12 mouse cellular contexts compared by ENCODE assay signal in genomic region chr13:43567141-43567891, GRCm38 (mm10). TPM values are rescaled to one million over a fixed set of nuclear protein-coding genes. Genes with fewer than 3 reads are reported as not detected.
DNase-seq lines count a peak whose midpoint lies in the region; ATAC-seq lines count a peak whose summit lies in the region.
"Had no signal": no experiment of that assay in that cellular context is flagged by ENCODE, and none has a peak within 500 bp of the region (broad histone marks: within the 10 kb centered on the region; RNA-seq: fewer than 3 reads in every experiment).

No protein-coding gene starts in this region.

- H3K9ac ChIP-seq in embryonic facial prominence, embryonic 11.5 days (replicated peaks; ENCODE audit: low read length), result no peak overlapping the region
- H3K9ac ChIP-seq: hindbrain, embryonic 13.5 days; neural tube, embryonic 12.5 days had no signal

- WGBS in embryonic facial prominence, embryonic 11.5 days, result 65% methylated on average over 24 of the region's 25 CpGs
- WGBS in embryonic facial prominence, embryonic 10.5 days, result 72% methylated on average over 25 of the region's 25 CpGs

- H3K4me2 ChIP-seq in embryonic facial prominence, embryonic 11.5 days (ENCODE audit: low read depth, low read length), result no peak overlapping the region
- H3K4me2 ChIP-seq: hindbrain, embryonic 13.5 days; neural tube, embryonic 12.5 days had no signal

- no peaks in the 10 kb centered on the region for H3K9me3 ChIP-seq in embryonic facial prominence, embryonic 11.5 days (replicated peaks; ENCODE audit: control insufficient read depth, low read length)
- peaks cover 6% of the 10 kb centered on the region; the same call in 1 of the 2 replicates for H3K9me3 ChIP-seq in embryonic facial prominence, embryonic 10.5 days
- H3K9me3 ChIP-seq: hindbrain, embryonic 13.5 days had no signal

- no peaks in the 10 kb centered on the region for H3K27me3 ChIP-seq in embryonic facial prominence, embryonic 11.5 days (ENCODE audit: control insufficient read depth, insufficient read depth, low read length)
- H3K27me3 ChIP-seq in embryonic facial prominence, embryonic 10.5 days (replicated peaks; ENCODE audit: low read depth, poor library complexity, severe bottlenecking), result peaks cover 7% of the 10 kb centered on the region
- H3K27me3 ChIP-seq: hindbrain, embryonic 13.5 days; neural tube, embryonic 12.5 days had no signal

- H3K4me3 ChIP-seq in embryonic facial prominence, embryonic 11.5 days (ENCODE audit: low read depth, low read length), result no peak overlapping the region
- no peak overlapping the region for H3K4me3 ChIP-seq in embryonic facial prominence, embryonic 10.5 days
- H3K4me3 ChIP-seq: hindbrain, embryonic 13.5 days; neural tube, embryonic 12.5 days had no signal

- no peak for ATAC-seq in embryonic facial prominence, embryonic 11.5 days (replicated peaks; ENCODE audit: insufficient number of reproducible peaks, low FRiP score, low TSS enrichment, low read depth)
- ATAC-seq in granulocyte monocyte progenitor cell, adult 5-6 weeks (replicated peaks; ENCODE audit: poor library complexity, severe bottlenecking), result 0 out of 2 replicates have a peak, but pooled peaks have one; percentile 33

- no peak overlapping the region for H3K27ac ChIP-seq in embryonic facial prominence, embryonic 11.5 days (replicated peaks; ENCODE audit: low read depth, low read length)
- no peak overlapping the region for H3K27ac ChIP-seq in embryonic facial prominence, embryonic 10.5 days (replicated peaks)
- H3K27ac ChIP-seq: hindbrain, embryonic 13.5 days; neural tube, embryonic 12.5 days had no signal

- DNase-seq in embryonic facial prominence, embryonic 11.5 days (ENCODE audit: low spot score), result peak; percentile 49
- DNase-seq in embryonic facial prominence, embryonic 10.5 days (ENCODE audit: low spot score), result no peak
- DNase-seq in layer of hippocampus, adult 9-11 months, result peak; percentile 49
- DNase-seq in layer of hippocampus, postnatal 14 days (ENCODE audit: low spot score in 2 of 2), result no peak
- peak; percentile 66 for DNase-seq in Muller cell, postnatal 12 days (ENCODE audit: inconsistent ontology term)
- DNase-seq in c-Kit-positive CD71-positive TER-119-positive erythroid progenitor cells, embryonic 14.5 days (ENCODE audit: low spot score), result no peak
- DNase-seq in spleen, postnatal 4 days (ENCODE audit: low spot score in 2 of 2), result no peak
- DNase-seq: adrenal gland, postnatal 36 days had no signal

- H3K4me1 ChIP-seq in embryonic facial prominence, embryonic 11.5 days (ENCODE audit: control insufficient read depth, insufficient read depth, low read length), result no peaks in the 10 kb centered on the region
- 0 out of 2 replicates have a peak, but pooled peaks cover 6% of the 10 kb centered on the region for H3K4me1 ChIP-seq in embryonic facial prominence, embryonic 10.5 days
- H3K4me1 ChIP-seq: hindbrain, embryonic 13.5 days had no signal

- no peaks in the 10 kb centered on the region; the same call in 1 of the 2 replicates for H3K36me3 ChIP-seq in embryonic facial prominence, embryonic 11.5 days (replicated peaks; ENCODE audit: control insufficient read depth, insufficient read depth, low read depth, low read length)
- H3K36me3 ChIP-seq in embryonic facial prominence, embryonic 10.5 days (replicated peaks), result no peaks in the 10 kb centered on the region
- H3K36me3 ChIP-seq: G1E; hindbrain, embryonic 13.5 days; neural tube, embryonic 12.5 days had no signal

RNA-seq across cellular contexts. Expression of gene Mcur1, which starts 7.3 kb away (rescaled TPM):
- polyA plus RNA-seq in embryonic facial prominence, embryonic 11.5 days (2014; fragmentation: Nextera tagmentation; extraction: Ambion mirVana), result 12.8 and 14.9 TPM in 2 replicates
- polyA plus RNA-seq in embryonic facial prominence, embryonic 10.5 days (2016; fragmentation: Nextera tagmentation; extraction: Ambion mirVana), result 9.5 and 10.1 TPM in 2 replicates
- 10 to 100 TPM; 22.7 to 23.4 TPM for total RNA-seq in layer of hippocampus, postnatal 14 days (2021)
- total RNA-seq in granulocyte monocyte progenitor cell, adult 5-6 weeks (2014; fragmentation: Nextera tagmentation), result 17.1 and 19.3 TPM in 2 replicates
- total RNA-seq in granulocyte monocyte progenitor cell, adult 5-6 weeks (2017), result 12.4 TPM in 2 replicates

RNA-seq across cellular contexts. Expression of gene Rnf182, which starts 48.2 kb away (rescaled TPM):
- polyA plus RNA-seq in embryonic facial prominence, embryonic 11.5 days (2014; fragmentation: Nextera tagmentation; extraction: Ambion mirVana), result 8.1 and 12.1 TPM in 2 replicates
- polyA plus RNA-seq in embryonic facial prominence, embryonic 10.5 days (2016; fragmentation: Nextera tagmentation; extraction: Ambion mirVana), result 5.3 and 7.1 TPM in 2 replicates
- 10 to 100 TPM; 37.3 to 41.8 TPM for total RNA-seq in layer of hippocampus, postnatal 14 days (2021)
- not detected in 2 replicates for total RNA-seq in granulocyte monocyte progenitor cell, adult 5-6 weeks (2014; fragmentation: Nextera tagmentation)
- not detected in 2 replicates for total RNA-seq in granulocyte monocyte progenitor cell, adult 5-6 weeks (2017)
- polyA plus RNA-seq: G1E had no signal

Comparison
In these comparisons a context has a peak if more than half of its experiments do, and no peak if none do; other contexts are left out.
1. DNase-seq: peak in embryonic facial prominence, embryonic 11.5 days (single experiment), layer of hippocampus, adult 9-11 months (single experiment) and Muller cell, postnatal 12 days (single experiment); none in embryonic facial prominence, embryonic 10.5 days (single experiment), layer of hippocampus, postnatal 14 days (0 of 2), c-Kit-positive CD71-positive TER-119-positive erythroid progenitor cells, embryonic 14.5 days (single experiment) and spleen, postnatal 4 days (0 of 2).
2. RNA of gene Rnf182, which starts 48.2 kb away (total RNA-seq): 37.3 to 41.8 TPM in layer of hippocampus, postnatal 14 days; not detected in granulocyte monocyte progenitor cell, adult 5-6 weeks; every median in the first group is over 10 times any median in the second.